Mouse (Mus musculus): Measurements from ENCODE around the gene Gm49403.

Gm49403 gene

GRCm38 (mm10) chr19:8903412-8903811 is 19.7 kb downstream of the Gm49403 start:
- in situ Hi-C loops (cut with MboI, MseI) = loop anchor here (10.0 kb wide), 1 partner anchor 1869 kb away; the partner anchor contains the start of gene Stip1

- in situ Hi-C loops (cut with MboI, MseI) = loop anchor here (10.0 kb wide), 1 partner anchor 1874 kb away; the partner anchor contains the start of gene Stip1
Measured at GRCm38 (mm10) chr19:8908531-8908930, 24.8 kb downstream of the Gm49403 start.

DNA sequence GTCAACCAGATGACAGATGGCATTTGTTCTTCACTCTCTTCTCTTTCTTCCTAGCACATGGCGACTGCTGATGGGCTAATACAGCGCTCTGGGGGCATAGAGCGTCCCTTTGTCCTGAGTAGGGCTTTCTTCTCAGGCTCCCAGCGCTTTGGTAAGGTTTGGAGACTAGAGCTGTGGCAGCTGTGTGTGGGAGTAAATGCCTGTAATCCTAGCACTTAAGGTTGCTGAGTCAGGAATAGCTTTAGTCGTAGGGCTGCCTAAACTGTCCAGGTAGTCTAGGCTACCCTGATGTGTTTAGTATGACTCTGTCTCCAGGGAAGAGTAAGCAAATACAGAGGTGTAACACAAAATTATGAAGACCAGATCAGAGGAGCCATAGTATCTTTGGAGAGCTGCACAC is 28.1 kb downstream of the Gm49403 start:
- in situ Hi-C loops (cut with MboI, MseI) = loop anchor here (10.0 kb wide), 1 partner anchor 1687 kb away; no protein-coding TSS in a partner anchor

DNA sequence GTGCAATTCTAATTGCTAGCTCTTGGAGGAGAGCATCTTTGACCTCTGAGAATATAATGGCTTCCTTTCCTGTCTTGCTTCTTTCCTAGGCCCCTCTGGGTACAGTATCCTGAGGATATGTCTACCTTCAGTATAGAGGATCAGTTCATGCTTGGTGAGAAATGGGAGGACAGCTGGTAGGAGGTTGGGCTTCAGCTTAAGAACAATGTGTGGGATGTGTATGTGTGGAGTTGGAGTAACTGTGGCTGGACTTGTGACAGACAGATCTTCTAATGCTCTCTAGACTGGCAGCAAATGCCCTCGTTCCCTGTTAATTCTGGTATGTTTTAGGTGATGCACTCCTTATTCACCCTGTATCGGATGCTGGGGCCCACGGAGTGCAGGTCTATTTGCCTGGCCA is 30.5 kb downstream of the Gm49403 start:
- in situ Hi-C loops (cut with MboI, MseI) = loop anchor here (10.0 kb wide), 1 partner anchor 1689 kb away; no protein-coding TSS in a partner anchor

DNA sequence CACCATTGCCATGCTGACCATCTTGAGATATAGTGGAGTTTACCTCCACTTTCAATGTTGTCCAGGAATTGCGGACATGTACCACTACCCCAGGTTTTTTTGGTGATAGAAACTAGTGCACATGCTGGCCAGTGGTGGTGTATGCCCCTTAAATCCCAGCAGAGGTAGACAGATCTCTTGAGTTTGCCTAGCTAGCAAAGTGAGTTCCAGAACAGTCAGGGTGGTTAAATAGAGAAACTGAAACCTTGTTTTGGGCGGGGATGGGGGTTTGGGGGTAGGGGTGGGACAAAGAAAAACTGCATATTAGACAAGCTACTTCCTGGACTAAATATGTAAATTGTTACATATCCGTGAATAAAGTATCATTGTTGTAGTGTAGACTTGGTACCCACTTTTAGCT is 35.3 kb downstream of the Gm49403 start:
- in situ Hi-C loops (cut with MboI, MseI) = loop anchor here (10.0 kb wide), 1 partner anchor 1694 kb away; no protein-coding TSS in a partner anchor

DNA sequence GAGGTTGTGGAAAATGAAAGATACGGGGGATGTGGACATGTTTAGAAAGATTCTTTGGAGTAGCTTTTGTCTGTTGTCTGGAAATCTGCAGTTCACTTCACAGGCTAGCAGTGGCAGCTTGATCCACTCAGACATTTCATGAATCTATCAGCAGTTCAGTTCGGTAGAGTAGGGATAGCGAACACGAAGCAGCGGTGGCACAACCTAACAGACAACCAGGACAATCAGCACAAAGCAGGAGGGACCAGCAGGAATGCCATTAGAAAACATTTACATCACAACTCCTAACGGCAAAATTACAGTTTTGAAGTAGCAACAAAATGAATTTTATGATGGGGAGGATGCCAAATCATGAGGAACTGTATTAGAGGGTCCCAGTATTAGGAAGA is 35.9 kb downstream of the Gm49403 start:
- in situ Hi-C loops (cut with MboI, MseI) = loop anchor here (10.0 kb wide), 1 partner anchor 1695 kb away; no protein-coding TSS in a partner anchor

GRCm38 (mm10) chr19:8920073-8920736 is 36.5 kb downstream of the Gm49403 start, which contains the start of gene B3gat3:
TSS of gene B3gat3 (plus strand) at chr19:8920374.
- in situ Hi-C loops (cut with MboI, MseI) = no loop called here

GRCm38 (mm10) chr19:8920836-8921291 is 37.1 kb downstream of the Gm49403 start:
- in situ Hi-C loops (cut with MboI, MseI) = no loop called here

GRCm38 (mm10) chr19:8921741-8922140 is 38.0 kb downstream of the Gm49403 start:
- in situ Hi-C loops (cut with MboI, MseI) = no loop called here

- in situ Hi-C loops (cut with MboI, MseI) = no loop called here
Measured at GRCm38 (mm10) chr19:8926766-8927165, 43.0 kb downstream of the Gm49403 start.

DNA sequence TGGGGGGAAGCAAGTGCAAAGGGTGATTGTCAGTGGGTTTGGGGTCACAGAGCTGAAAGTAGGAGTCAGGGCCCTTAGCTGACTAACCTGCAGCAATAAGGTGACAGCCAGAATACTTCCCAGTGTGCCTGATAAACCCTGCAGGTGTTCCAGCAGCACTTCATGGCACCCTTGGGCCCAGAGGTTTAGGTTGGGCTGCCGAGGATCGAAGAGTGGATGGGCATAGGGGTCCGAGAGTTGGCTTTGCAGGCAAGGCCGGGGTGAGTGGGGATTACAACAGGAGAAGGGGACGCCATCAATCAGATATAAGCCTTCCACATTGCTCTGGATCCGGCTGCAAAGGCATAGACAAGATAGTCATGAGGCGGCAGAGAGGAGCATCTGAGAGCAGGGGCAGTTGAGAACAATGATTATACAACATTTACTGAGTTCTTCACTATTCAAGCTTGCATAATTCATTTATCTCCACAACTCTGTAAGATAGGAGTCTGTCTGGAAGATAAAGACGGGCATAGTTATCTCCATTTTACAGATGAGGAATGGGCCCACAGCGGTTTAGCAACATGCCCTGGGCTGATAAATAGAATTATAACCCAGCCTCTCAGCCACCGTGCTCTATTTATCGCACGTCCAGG is 44.3 kb downstream of the Gm49403 start:
- in situ Hi-C loops (cut with MboI, MseI) = no loop called here

GRCm38 (mm10) chr19:8928689-8929223 is 45.0 kb downstream of the Gm49403 start:
- in situ Hi-C loops (cut with MboI, MseI) = no loop called here

DNA sequence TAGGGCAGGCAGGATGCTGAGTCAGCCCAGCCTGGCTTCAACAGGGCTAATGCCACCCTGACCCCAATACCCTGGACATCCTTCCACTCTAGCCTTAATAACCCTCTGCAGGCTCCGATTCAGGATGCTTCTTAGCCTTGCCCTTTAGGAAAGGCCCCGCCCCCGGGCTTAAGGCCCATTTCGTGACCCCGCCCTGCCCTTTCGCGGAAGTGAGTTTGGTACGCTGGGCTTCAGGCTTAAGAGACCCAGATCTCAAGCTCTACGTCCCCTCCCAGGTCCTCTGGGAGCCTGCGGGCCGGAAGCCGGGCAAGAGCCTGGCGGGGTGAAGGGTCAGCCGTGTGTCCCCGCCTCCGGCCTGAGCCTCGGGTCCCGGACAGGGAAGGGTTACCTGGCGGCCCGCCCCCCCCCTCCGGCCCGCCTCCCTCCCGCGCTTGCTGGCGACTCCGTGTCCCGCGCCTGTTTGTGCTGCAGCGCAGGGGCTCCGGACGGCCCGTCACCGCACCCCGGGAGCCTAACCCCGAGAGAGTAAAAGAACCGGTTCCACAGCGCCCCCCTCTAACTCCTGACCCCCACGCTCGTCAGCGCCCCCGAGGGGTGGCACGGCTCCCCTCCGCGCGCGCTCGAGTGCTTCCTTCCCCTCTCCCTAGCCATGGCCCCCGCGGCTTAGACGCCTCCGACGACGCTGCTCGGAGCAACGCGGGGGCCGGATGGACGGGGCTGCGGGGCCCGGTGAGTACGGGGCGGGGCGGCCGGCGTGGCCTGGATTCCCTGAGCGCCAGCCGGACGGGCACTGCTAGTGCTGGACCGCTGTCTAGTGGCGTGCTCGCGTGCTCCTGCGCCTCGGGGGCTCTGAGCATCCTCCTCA is 45.7 kb downstream of the Gm49403 start, which contains the start of the genes Rom1 and Eml3:
Rom1 (minus strand) TSS at position 133 of the 865 bp plus-strand sequence.
Eml3 (plus strand) TSS at position 329 of the 865 bp plus-strand sequence.
- in situ Hi-C loops (cut with MboI, MseI) = no loop called here

GRCm38 (mm10) chr19:8930117-8930516 is 46.4 kb downstream of the Gm49403 start:
- in situ Hi-C loops (cut with MboI, MseI) = no loop called here

DNA sequence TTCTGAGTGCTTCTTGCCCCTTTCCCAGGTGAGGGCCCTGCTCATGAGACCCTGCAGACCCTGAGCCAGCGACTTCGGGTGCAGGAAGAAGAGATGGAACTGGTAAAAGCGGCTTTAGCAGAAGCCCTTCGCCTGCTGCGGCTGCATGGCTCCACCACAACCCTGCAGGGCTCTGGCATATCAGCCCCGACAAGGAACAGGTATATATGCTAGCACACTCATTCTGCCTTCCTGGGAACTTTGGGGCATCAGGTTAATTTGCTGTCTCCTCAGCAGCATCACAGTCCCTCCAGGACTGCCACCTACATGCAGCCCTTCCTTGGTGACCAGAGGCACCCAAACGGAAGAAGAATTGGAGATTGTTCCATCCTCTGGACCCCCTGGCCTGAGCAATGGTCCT is 47.0 kb downstream of the Gm49403 start:
- in situ Hi-C loops (cut with MboI, MseI) = no loop called here

- in situ Hi-C loops (cut with MboI, MseI) = no loop called here
Measured at GRCm38 (mm10) chr19:8936736-8937135, 53.0 kb downstream of the Gm49403 start.
